Mouse (Mus musculus) testis, adult 2 months (tissue): Measurements from ENCODE around the gene Arhgap44.
A peak's percentile ranks its signal among the peaks of the same experiment; 100 is the strongest.

Experiments used
- CTCF ChIP-seq: fragments of 200-500 bp; IDR thresholded peaks from 2 replicates; pipeline ENCODE4 v1.5.1; 2012; ENCODE audit warnings: low read depth, mild to moderate bottlenecking, inconsistent platforms, low read length, moderate library complexity; ENCODE audit not compliant: control insufficient read depth, insufficient read depth, insufficient replicate concordance
- POLR2A ChIP-seq: fragments of 200-500 bp; IDR thresholded peaks from 2 replicates; pipeline ENCODE4 v1.6.1; 2012; ENCODE audit warnings: low read depth, mild to moderate bottlenecking, inconsistent platforms, low read length, moderate library complexity; ENCODE audit not compliant: control insufficient read depth

DNA sequence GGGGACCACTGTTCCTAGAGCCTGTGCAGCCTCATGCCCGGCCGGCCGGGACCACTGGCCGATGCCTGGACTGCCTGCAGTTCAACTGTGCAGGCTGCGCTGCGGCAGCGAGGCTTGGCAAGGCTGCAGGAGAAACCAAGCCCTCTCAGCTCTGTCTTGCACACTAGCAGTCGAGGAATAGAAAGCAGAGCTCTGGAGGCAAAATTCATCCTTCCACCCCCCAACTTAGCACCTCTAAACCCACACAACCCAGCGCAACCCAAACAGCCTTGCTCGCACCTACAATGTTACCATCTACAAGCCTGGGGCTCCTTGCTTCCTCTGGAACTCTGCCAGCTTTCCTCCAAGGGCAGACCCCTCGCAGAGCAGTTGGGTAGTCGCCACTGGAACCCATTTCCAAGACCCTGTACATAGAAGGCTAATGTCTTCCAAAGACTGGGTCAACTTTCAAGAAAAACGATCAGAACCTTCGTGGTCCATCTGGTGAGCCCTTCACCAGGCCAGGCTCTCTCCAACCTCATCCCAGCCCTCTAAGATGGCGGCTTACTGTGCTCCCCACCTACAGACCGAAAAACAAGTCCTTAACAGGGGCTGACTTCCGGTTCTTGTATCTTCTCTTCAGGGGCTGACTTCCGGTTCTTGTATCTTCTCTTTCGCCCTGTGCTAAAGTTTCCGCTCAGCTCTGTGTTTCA lies 4.6 kb downstream of the Arhgap44 start:
- no peak for TF ChIP-seq CTCF
- TF ChIP-seq POLR2A: peak; percentile 21; the same call in 1 of the 2 replicates
